Mouse (Mus musculus) retina, postnatal 7 days (tissue): ENCODE measurements at regions not wholly inside any gene's neighbourhood (a gene's known extent, or its start where the extent isn't known, plus 50 kb on each side); places are given as distances from the start of the nearest gene placed in this dataset.
"Not testable (repeated sequence)": the region's sequence is repeated elsewhere in the genome, so short reads cannot be mapped to it uniquely, and the experiment has no call there.

ENCODE experiments used
- DNase-seq: peaks from one replicate; pipeline ENCODE4 v3.0.0-alpha.2; 2012; ENCODE audit warnings: low read depth, low spot score

- no peak for DNase-seq
These were observed 283.2 kb downstream of the 4933412E24Rik start for GRCm38 (mm10) chr15:59733031-59733810.

- DNase-seq, result no peak
These were observed 285.3 kb downstream of the 4933412E24Rik start for GRCm38 (mm10) chr15:59731129-59731528.

GRCm38 (mm10) chr15:59728817-59729560 lies 287.4 kb downstream of the 4933412E24Rik start:
- DNase-seq, result no peak

GRCm38 (mm10) chr15:59728131-59728601 lies 288.2 kb downstream of the 4933412E24Rik start:
- no peak for DNase-seq

- no peak for DNase-seq
These were observed 290.5 kb downstream of the 4933412E24Rik start for GRCm38 (mm10) chr15:59725881-59726280.

GRCm38 (mm10) chr15:59722661-59723413 lies 293.6 kb downstream of the 4933412E24Rik start:
- no peak for DNase-seq

GRCm38 (mm10) chr15:59721420-59721819 lies 295.0 kb downstream of the 4933412E24Rik start:
- no peak for DNase-seq

GRCm38 (mm10) chr15:59721018-59721417 lies 295.4 kb downstream of the 4933412E24Rik start:
- DNase-seq, result no peak

- DNase-seq, result no peak
These were observed 296.3 kb downstream of the 4933412E24Rik start for GRCm38 (mm10) chr15:59720149-59720548.

GRCm38 (mm10) chr15:59719383-59720128 lies 296.9 kb downstream of the 4933412E24Rik start:
- not testable (repeated sequence) for DNase-seq

- no peak for DNase-seq
These were observed 299.5 kb downstream of the 4933412E24Rik start for GRCm38 (mm10) chr15:59716872-59717271.

- no peak for DNase-seq
These were observed 300.5 kb downstream of the 4933412E24Rik start for GRCm38 (mm10) chr15:59715951-59716350.

- no peak for DNase-seq
These were observed 302.3 kb downstream of the 4933412E24Rik start for GRCm38 (mm10) chr15:59713965-59714739.

- DNase-seq, result no peak
These were observed 304.2 kb downstream of the 4933412E24Rik start for GRCm38 (mm10) chr15:59712077-59712752.

- DNase-seq, result no peak
These were observed 306.5 kb downstream of the 4933412E24Rik start for GRCm38 (mm10) chr15:59709925-59710324.

GRCm38 (mm10) chr15:59708402-59708801 lies 308.0 kb downstream of the 4933412E24Rik start:
- no peak for DNase-seq

- no peak for DNase-seq
These were observed 309.3 kb downstream of the 4933412E24Rik start for GRCm38 (mm10) chr15:59707081-59707480.
